Mouse (Mus musculus) embryo, embryonic 10.5 days (tissue): ENCODE measurements around the gene Ugt1a10.

ENCODE experiments used
- DNase-seq: peaks from one replicate; pipeline ENCODE4 v3.0.0-alpha.2; 2015; ENCODE audit warnings: low spot score

Gene Ugt1a10

GRCm38 (mm10) chr1:88231803-88232499 is 176.8 kb downstream of the Ugt1a10 start:
- no peak for DNase-seq

- DNase-seq, result no peak
These were observed 177.6 kb downstream of the Ugt1a10 start for GRCm38 (mm10) chr1:88232664-88233380.

- no peak for DNase-seq
These were observed 178.4 kb downstream of the Ugt1a10 start for GRCm38 (mm10) chr1:88233421-88234247.

- DNase-seq, result no peak
These were observed 179.0 kb downstream of the Ugt1a10 start for GRCm38 (mm10) chr1:88234248-88234610.

GRCm38 (mm10) chr1:88234646-88235045 is 179.5 kb downstream of the Ugt1a10 start:
- DNase-seq, result no peak

GRCm38 (mm10) chr1:88235046-88235893 is 180.1 kb downstream of the Ugt1a10 start:
- no peak for DNase-seq

- no peak for DNase-seq
These were observed 180.8 kb downstream of the Ugt1a10 start for GRCm38 (mm10) chr1:88235894-88236415.

GRCm38 (mm10) chr1:88237311-88237710 is 182.1 kb downstream of the Ugt1a10 start:
- DNase-seq, result no peak

GRCm38 (mm10) chr1:88238771-88239170 is 183.6 kb downstream of the Ugt1a10 start:
- DNase-seq, result no peak

- no peak for DNase-seq
These were observed 184.9 kb downstream of the Ugt1a10 start for GRCm38 (mm10) chr1:88240072-88240471.

- DNase-seq, result no peak
These were observed 185.4 kb downstream of the Ugt1a10 start for GRCm38 (mm10) chr1:88240579-88240978.

- no peak for DNase-seq
These were observed 188.7 kb downstream of the Ugt1a10 start for GRCm38 (mm10) chr1:88243861-88244260.

- DNase-seq, result no peak
These were observed 190.7 kb downstream of the Ugt1a10 start for GRCm38 (mm10) chr1:88245881-88246280.

- no peak for DNase-seq
These were observed 191.2 kb downstream of the Ugt1a10 start for GRCm38 (mm10) chr1:88246386-88246785.

GRCm38 (mm10) chr1:88247660-88248059 is 192.5 kb downstream of the Ugt1a10 start:
- DNase-seq, result no peak

GRCm38 (mm10) chr1:88248658-88249057 is 193.5 kb downstream of the Ugt1a10 start:
- DNase-seq, result no peak

- no peak for DNase-seq
These were observed 194.4 kb downstream of the Ugt1a10 start for GRCm38 (mm10) chr1:88249596-88249995.

- DNase-seq, result no peak
These were observed 194.8 kb downstream of the Ugt1a10 start for GRCm38 (mm10) chr1:88250023-88250422.

- DNase-seq, result no peak
These were observed 197.9 kb downstream of the Ugt1a10 start for GRCm38 (mm10) chr1:88253106-88253505.

GRCm38 (mm10) chr1:88253540-88253939 is 198.4 kb downstream of the Ugt1a10 start:
- no peak for DNase-seq

GRCm38 (mm10) chr1:88254793-88255465 is 199.7 kb downstream of the Ugt1a10 start:
- DNase-seq, result no peak
